Comparison of ENCODE assay signal across 23 mouse cellular contexts in the genomic region with DNA sequence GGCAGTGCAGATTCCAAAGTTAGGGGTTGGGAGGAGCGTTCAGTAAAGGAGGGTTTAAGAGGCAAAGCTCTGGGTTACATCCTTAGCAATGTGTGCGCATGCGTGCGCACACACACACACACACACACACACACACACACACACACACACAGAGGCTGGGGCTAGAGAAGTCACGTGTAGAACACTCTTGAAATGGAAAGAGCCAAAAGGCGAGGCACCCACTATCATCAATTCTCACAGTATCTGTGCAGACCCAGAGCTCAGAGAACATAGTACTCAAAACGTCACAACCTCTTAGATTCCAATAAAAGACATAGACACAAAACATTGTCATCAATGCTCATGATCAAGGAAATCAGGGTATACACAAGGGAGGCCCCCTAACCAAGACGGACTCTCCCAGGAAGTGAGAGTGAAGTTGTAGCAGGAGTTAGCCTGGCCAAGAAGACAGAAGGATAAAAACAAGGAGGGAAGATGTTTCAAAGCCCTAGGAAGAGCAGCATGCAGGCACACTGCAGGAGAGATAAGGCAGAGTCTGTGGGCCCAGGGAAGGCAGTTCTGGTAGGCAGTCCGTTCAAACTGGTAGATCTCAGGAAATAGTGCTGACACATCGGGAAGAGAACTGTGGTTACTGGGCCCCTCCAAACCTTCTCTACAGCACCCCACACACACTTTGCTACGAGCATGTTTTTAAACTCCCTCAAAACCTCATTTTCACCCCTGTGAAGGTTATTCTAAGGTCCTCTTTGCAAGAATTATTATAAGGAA.
DNase-seq lines count a peak whose midpoint lies in the region; ATAC-seq and TF ChIP-seq lines count a peak whose summit lies in the region.
"Had no signal": no experiment of that assay in that cellular context is flagged by ENCODE, and none has a peak within 500 bp of the region (broad histone marks: within the 10 kb centered on the region; RNA-seq: fewer than 3 reads in every experiment).

No protein-coding gene starts in this region.

- H3K36me3 ChIP-seq in midbrain, embryonic 11.5 days (ENCODE audit: control insufficient read depth, insufficient read depth, low read length) = no peaks in the 10 kb centered on the region
- H3K36me3 ChIP-seq in midbrain, embryonic 15.5 days (replicated peaks) = no peaks in the 10 kb centered on the region
- no peaks in the 10 kb centered on the region for H3K36me3 ChIP-seq in liver, embryonic 14.5 days (replicated peaks; ENCODE audit: control insufficient read depth, insufficient read depth, low read depth)
- H3K36me3 ChIP-seq in heart, embryonic 12.5 days = no peaks in the 10 kb centered on the region
- H3K36me3 ChIP-seq: embryonic facial prominence, embryonic 15.5 days; forebrain, embryonic 10.5 days; heart, embryonic 13.5 days; hindbrain, embryonic 12.5 days had no signal

- no peak overlapping the region for H3K9ac ChIP-seq in midbrain, embryonic 11.5 days (ENCODE audit: low read length)
- H3K9ac ChIP-seq in midbrain, embryonic 15.5 days = no peak overlapping the region
- H3K9ac ChIP-seq in liver, embryonic 14.5 days (replicated peaks) = no peak overlapping the region
- H3K9ac ChIP-seq in heart, embryonic 12.5 days = no peak overlapping the region
- H3K9ac ChIP-seq: embryonic facial prominence, embryonic 15.5 days; heart, embryonic 13.5 days; hindbrain, embryonic 12.5 days had no signal

- DNase-seq in frontal cortex, adult 2 months (ENCODE audit: extremely low spot score in 1 of 2, low spot score in 1 of 2) = no peak
- DNase-seq in midbrain, embryonic 11.5 days (ENCODE audit: low spot score, missing footprints) = peak; percentile 23
- DNase-seq in liver, embryonic 14.5 days (ENCODE audit: low read depth in 3 of 3, low spot score in 3 of 3) = no peak
- DNase-seq in adrenal gland, adult 8-10 months = no peak
- DNase-seq: adrenal gland, postnatal 25 days; B cell, adult 2 months; cerebellum, adult 18-20 months; cerebellum, adult 9-11 months; cerebellum, postnatal 36 days; gastrocnemius, postnatal 10 days; heart, postnatal 36 days had no signal

- peaks cover 19% of the 10 kb centered on the region for H3K4me1 ChIP-seq in midbrain, embryonic 11.5 days (ENCODE audit: control insufficient read depth, insufficient read depth, low read length)
- H3K4me1 ChIP-seq in midbrain, embryonic 15.5 days = peaks cover 23% of the 10 kb centered on the region
- peaks cover 0 to 28% of the 10 kb centered on the region in 2 experiments; a peak in 3 of 4 replicates for H3K4me1 ChIP-seq in liver, embryonic 14.5 days (replicated peaks; ENCODE audit: control insufficient read depth in 2 of 2, insufficient read depth in 2 of 2, low read length in 1 of 2)
- peaks cover 47% of the 10 kb centered on the region for H3K4me1 ChIP-seq in heart, embryonic 12.5 days (replicated peaks)

- TF ChIP-seq CTCF in liver, embryonic 14.5 days (IDR thresholded peaks at IDR 0.05; ENCODE audit: low read depth) = no peak

- no peak overlapping the region for H3K4me3 ChIP-seq in midbrain, embryonic 11.5 days (ENCODE audit: low read depth, low read length)
- no peak overlapping the region for H3K4me3 ChIP-seq in midbrain, embryonic 15.5 days
- H3K4me3 ChIP-seq in liver, embryonic 14.5 days (ENCODE audit: insufficient read depth in 1 of 2, low read depth in 2 of 2, low read length in 2 of 2) = no peak overlapping the region
- H3K4me3 ChIP-seq in heart, embryonic 12.5 days = no peak overlapping the region
- H3K4me3 ChIP-seq: embryonic facial prominence, embryonic 15.5 days; erythroblast, embryonic 14.5 days; forebrain, embryonic 10.5 days; heart, embryonic 13.5 days; hindbrain, embryonic 12.5 days had no signal

- 0 out of 2 replicates have a peak, but pooled peaks have one; percentile 23 for ATAC-seq in frontal cortex, adult (ENCODE audit: low TSS enrichment)
- ATAC-seq in midbrain, embryonic 11.5 days (ENCODE audit: low FRiP score) = no peak
- ATAC-seq in midbrain, embryonic 15.5 days (replicated peaks) = no peak
- ATAC-seq in liver, embryonic 14.5 days (ENCODE audit: insufficient read depth) = peak; percentile 75
- ATAC-seq in megakaryocyte-erythroid progenitor cell, adult 5-6 weeks (replicated peaks; ENCODE audit: low FRiP score, low TSS enrichment, poor library complexity, severe bottlenecking) = peak; percentile 75
- ATAC-seq in heart, embryonic 12.5 days (ENCODE audit: insufficient number of reproducible peaks, low FRiP score) = no peak
- ATAC-seq: CD4-positive, CD25-positive, alpha-beta regulatory T cell, adult 4 months; forebrain, embryonic 14.5 days; hindbrain, embryonic 16.5 days had no signal

- no peak for TF ChIP-seq EP300 in liver, embryonic 14.5 days (IDR thresholded peaks at IDR 0.05; ENCODE audit: low read depth)

- H3K27ac ChIP-seq in midbrain, embryonic 11.5 days (ENCODE audit: low read depth, low read length) = no peak overlapping the region
- H3K27ac ChIP-seq in midbrain, embryonic 15.5 days = no peak overlapping the region
- H3K27ac ChIP-seq in liver, embryonic 14.5 days = no peak overlapping the region
- no peak overlapping the region; the same call in 1 of the 2 replicates for H3K27ac ChIP-seq in heart, embryonic 12.5 days (ENCODE audit: poor library complexity, severe bottlenecking)
- H3K27ac ChIP-seq: embryonic facial prominence, embryonic 15.5 days; forebrain, embryonic 10.5 days; heart, embryonic 13.5 days; hindbrain, embryonic 12.5 days had no signal

- H3K27me3 ChIP-seq in midbrain, embryonic 11.5 days (ENCODE audit: control insufficient read depth, insufficient read depth, low read length) = peaks cover 41% of the 10 kb centered on the region
- no peaks in the 10 kb centered on the region for H3K27me3 ChIP-seq in midbrain, embryonic 15.5 days (replicated peaks)
- no peaks in the 10 kb centered on the region for H3K27me3 ChIP-seq in liver, embryonic 14.5 days (ENCODE audit: control insufficient read depth, insufficient read depth, low read length)
- no peaks in the 10 kb centered on the region for H3K27me3 ChIP-seq in heart, embryonic 12.5 days (replicated peaks)
- H3K27me3 ChIP-seq: embryonic facial prominence, embryonic 15.5 days; heart, embryonic 13.5 days had no signal

- no peaks in the 10 kb centered on the region for H3K9me3 ChIP-seq in midbrain, embryonic 11.5 days (ENCODE audit: control insufficient read depth, low read length)
- no peaks in the 10 kb centered on the region for H3K9me3 ChIP-seq in midbrain, embryonic 15.5 days
- H3K9me3 ChIP-seq in liver, embryonic 14.5 days (ENCODE audit: control insufficient read depth, low read length) = no peaks in the 10 kb centered on the region
- H3K9me3 ChIP-seq in heart, embryonic 12.5 days (replicated peaks) = no peaks in the 10 kb centered on the region
- H3K9me3 ChIP-seq: embryonic facial prominence, embryonic 15.5 days; forebrain, embryonic 10.5 days; heart, embryonic 13.5 days; hindbrain, embryonic 12.5 days had no signal

- WGBS in midbrain, embryonic 11.5 days = 87% methylated on average over 11 of the region's 11 CpGs
- 87% methylated on average over 11 of the region's 11 CpGs for WGBS in midbrain, embryonic 15.5 days
- WGBS in liver, embryonic 14.5 days (ENCODE audit: insufficient replicate concordance) = 33% methylated on average over 11 of the region's 11 CpGs
- whole genome bisulfite sequencing in heart, embryonic 12.5 days = 64% methylated on average over 11 of the region's 11 CpGs

- H3K4me2 ChIP-seq in midbrain, embryonic 11.5 days = no peak overlapping the region
- no peak overlapping the region for H3K4me2 ChIP-seq in midbrain, embryonic 15.5 days
- H3K4me2 ChIP-seq in liver, embryonic 14.5 days (ENCODE audit: low read depth) = no peak overlapping the region
- no peak overlapping the region for H3K4me2 ChIP-seq in heart, embryonic 12.5 days
- H3K4me2 ChIP-seq: embryonic facial prominence, embryonic 15.5 days; heart, embryonic 13.5 days; hindbrain, embryonic 12.5 days had no signal

Comparison
In these comparisons a context has a peak if more than half of its experiments do, and no peak if none do; other contexts are left out.
1. ATAC-seq: peak in frontal cortex, adult (single experiment), liver, embryonic 14.5 days (single experiment) and megakaryocyte-erythroid progenitor cell, adult 5-6 weeks (single experiment); none in midbrain, embryonic 11.5 days (single experiment), midbrain, embryonic 15.5 days (single experiment) and heart, embryonic 12.5 days (single experiment).